27 mouse cellular contexts compared by ENCODE assay signal in the genomic region with DNA sequence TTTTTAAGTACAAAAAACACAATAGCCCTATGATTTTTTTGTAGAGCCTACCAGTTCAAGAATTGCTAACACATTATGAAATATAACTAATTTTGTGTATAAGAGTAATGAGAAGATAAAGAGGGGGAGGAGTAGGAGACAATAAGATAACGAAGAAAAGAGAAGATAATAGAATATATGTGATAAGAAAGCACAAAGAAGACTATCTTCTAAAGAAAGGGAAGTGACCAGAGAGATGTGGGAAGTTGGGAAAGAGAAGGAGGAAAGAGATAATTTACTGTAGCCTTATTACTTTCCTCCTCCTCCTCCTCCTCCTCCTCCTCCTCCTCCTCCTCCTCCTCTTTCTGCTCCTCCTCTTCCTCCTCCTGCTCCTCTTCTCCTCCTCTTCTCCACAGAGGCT.
"Had no signal": no experiment of that assay in that cellular context is flagged by ENCODE, and none has a peak within 500 bp of the region (broad histone marks: within the 10 kb centered on the region; RNA-seq: fewer than 3 reads in every experiment).

No protein-coding gene starts in this region.

- H3K27ac ChIP-seq: limb, embryonic 10.5 days; limb, embryonic 12.5 days; limb, embryonic 13.5 days; limb, embryonic 15.5 days; liver, embryonic 12.5 days; liver, embryonic 13.5 days; liver, embryonic 14.5 days; liver, embryonic 15.5 days; lung, embryonic 15.5 days; macrophage; midbrain, embryonic 10.5 days; midbrain, embryonic 12.5 days; midbrain, embryonic 13.5 days; midbrain, embryonic 15.5 days had no signal

- H3K9me3 ChIP-seq: limb, embryonic 10.5 days; limb, embryonic 12.5 days; limb, embryonic 13.5 days; limb, embryonic 15.5 days; liver, embryonic 12.5 days; liver, embryonic 13.5 days; liver, embryonic 15.5 days; lung, embryonic 15.5 days; megakaryocyte, embryonic 14.5 days; midbrain, embryonic 10.5 days; midbrain, embryonic 12.5 days; midbrain, embryonic 13.5 days; midbrain, embryonic 15.5 days had no signal

- DNase-seq: left cerebral cortex, postnatal 4 days; liver; liver, embryonic 13.5 days; liver, postnatal 0 days; lung, adult 18-20 months; lung, adult 2 months; lung, embryonic 14.5 days; lung, postnatal 10 days; lung, postnatal 14 days; lung, postnatal 36 days; lung, postnatal 4 days; midbrain, embryonic 14.5 days had no signal

- H3K9ac ChIP-seq: limb, embryonic 12.5 days; limb, embryonic 13.5 days; limb, embryonic 15.5 days; liver, embryonic 12.5 days; liver, embryonic 13.5 days; liver, embryonic 14.5 days; liver, embryonic 15.5 days; liver, postnatal 0 days; lung, embryonic 14.5 days; lung, embryonic 15.5 days; midbrain, embryonic 12.5 days; midbrain, embryonic 13.5 days; midbrain, embryonic 15.5 days had no signal

- H3K4me1 ChIP-seq: limb, embryonic 10.5 days; limb, embryonic 12.5 days; limb, embryonic 13.5 days; limb, embryonic 15.5 days; liver, embryonic 12.5 days; liver, embryonic 13.5 days; liver, embryonic 15.5 days; lung, embryonic 15.5 days; megakaryocyte, embryonic 14.5 days; midbrain, embryonic 10.5 days; midbrain, embryonic 12.5 days; midbrain, embryonic 13.5 days; midbrain, embryonic 15.5 days had no signal

- H3K27me3 ChIP-seq: limb, embryonic 12.5 days; limb, embryonic 13.5 days; limb, embryonic 15.5 days; liver, embryonic 12.5 days; liver, embryonic 13.5 days; liver, embryonic 15.5 days; lung, embryonic 15.5 days; megakaryocyte, embryonic 14.5 days; midbrain, embryonic 12.5 days; midbrain, embryonic 13.5 days; midbrain, embryonic 15.5 days had no signal

- H3K4me3 ChIP-seq: limb, embryonic 10.5 days; limb, embryonic 12.5 days; limb, embryonic 13.5 days; limb, embryonic 15.5 days; liver, embryonic 12.5 days; liver, embryonic 13.5 days; liver, embryonic 15.5 days; lung, embryonic 15.5 days; megakaryocyte, embryonic 14.5 days; midbrain, embryonic 10.5 days; midbrain, embryonic 12.5 days; midbrain, embryonic 13.5 days; midbrain, embryonic 15.5 days; myocyte had no signal

- H3K36me3 ChIP-seq: limb, embryonic 10.5 days; limb, embryonic 12.5 days; limb, embryonic 13.5 days; limb, embryonic 15.5 days; liver, embryonic 12.5 days; liver, embryonic 13.5 days; liver, embryonic 15.5 days; lung, embryonic 15.5 days; midbrain, embryonic 10.5 days; midbrain, embryonic 12.5 days; midbrain, embryonic 13.5 days; midbrain, embryonic 15.5 days had no signal
